Mouse (Mus musculus) skeletal muscle tissue, adult 2 months (tissue): Measurements from ENCODE around the gene Cyp11a1.
A peak's percentile ranks its signal among the peaks of the same experiment; 100 is the strongest.

Experiments used
- DNase-seq: peaks from one replicate; pipeline ENCODE4 v3.0.0-alpha.2; 2012; ENCODE audit warnings: low read depth, low spot score

The Cyp11a1 gene

GRCm38 (mm10) chr9:58044828-58045227, 38.6 kb downstream of the Cyp11a1 start:
- DNase-seq: no peak

DNA sequence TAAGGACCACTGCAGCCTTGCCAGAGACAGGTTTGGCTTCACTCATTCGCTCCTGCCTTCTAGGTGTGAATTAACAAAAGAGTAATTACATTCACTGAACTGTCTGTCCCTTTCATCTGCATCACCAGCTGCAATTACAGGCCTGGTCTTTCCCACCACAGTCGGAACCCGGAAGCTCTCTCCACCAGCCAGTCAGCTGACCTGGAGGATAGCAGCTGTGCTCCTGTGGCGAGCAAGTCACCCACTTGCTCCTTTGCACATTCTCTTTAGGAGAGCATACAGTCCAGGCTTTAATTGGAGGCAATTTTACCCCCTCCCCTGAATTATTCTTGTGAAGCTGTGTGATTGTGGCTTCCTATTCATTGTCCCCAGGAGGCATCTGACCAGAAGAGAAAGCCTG, 39.4 kb downstream of the Cyp11a1 start:
- no peak for DNase-seq

- DNase-seq: no peak
Measured at GRCm38 (mm10) chr9:58047061-58047460, 40.9 kb downstream of the Cyp11a1 start.

DNA sequence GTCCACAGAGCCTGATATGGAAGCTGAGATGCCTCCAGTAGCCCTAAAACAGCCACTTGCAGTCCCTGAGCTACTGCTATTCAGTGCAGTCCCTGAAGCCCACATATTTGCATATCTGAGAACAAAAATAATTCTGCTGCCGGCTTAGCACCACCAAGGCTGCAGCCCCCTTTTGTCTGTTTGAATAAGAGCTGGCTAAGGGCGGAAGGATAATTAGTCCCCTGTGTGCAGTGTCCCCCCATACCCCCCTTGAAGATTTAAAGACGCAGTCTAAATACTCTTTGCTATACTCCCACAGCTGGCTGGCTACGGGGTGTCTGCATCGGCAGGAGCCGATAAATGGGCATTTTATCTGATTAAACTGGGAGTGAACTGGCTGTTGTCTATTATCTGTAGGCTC, 42.4 kb downstream of the Cyp11a1 start:
- no peak for DNase-seq

DNA sequence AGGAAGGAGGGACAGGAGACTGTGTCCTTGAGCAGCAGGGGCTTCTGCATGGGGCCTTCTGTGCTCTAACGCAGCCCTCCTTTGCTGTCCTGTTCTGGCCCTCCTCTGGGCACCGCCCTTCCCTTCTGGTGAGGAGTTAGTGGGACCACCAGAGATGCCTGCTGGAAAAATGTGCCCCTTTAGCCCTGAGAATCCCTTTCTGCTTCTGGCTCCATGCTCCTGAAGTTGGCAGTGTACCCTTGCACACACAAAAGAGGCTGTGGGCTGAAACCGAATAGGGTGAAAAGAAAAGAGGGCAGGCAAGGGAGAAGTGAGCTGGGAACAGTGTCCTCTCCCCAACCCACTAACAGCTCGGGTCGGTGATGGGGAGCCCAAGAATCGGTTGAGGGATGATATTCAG, 43.0 kb downstream of the Cyp11a1 start:
- no peak for DNase-seq

- DNase-seq: no peak
Measured at GRCm38 (mm10) chr9:58049861-58050260, 43.6 kb downstream of the Cyp11a1 start.

- no peak for DNase-seq
Measured at GRCm38 (mm10) chr9:58051937-58052336, 45.7 kb downstream of the Cyp11a1 start.

- DNase-seq: no peak
Measured at GRCm38 (mm10) chr9:58053102-58053501, 46.9 kb downstream of the Cyp11a1 start.

DNA sequence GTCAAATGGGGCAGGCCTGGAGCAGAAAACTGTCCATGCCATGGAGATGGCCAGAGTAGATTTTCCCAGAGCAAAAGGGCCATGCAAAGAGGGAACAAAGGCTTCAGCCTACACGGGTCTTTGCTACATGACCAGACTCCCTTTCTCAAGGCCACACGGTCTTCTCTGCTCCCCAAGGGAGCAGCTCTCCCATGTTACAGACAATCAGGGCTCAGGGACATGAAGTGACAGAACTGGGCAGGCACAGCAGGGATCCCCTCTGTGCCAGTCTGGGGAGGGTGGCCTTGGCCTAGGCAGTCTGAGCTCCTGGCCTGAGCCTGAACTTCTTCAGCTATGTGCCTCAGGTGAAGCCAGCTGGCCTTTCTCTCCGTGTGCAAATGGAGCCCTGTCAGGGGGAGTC, 47.3 kb downstream of the Cyp11a1 start:
- DNase-seq: no peak

DNA sequence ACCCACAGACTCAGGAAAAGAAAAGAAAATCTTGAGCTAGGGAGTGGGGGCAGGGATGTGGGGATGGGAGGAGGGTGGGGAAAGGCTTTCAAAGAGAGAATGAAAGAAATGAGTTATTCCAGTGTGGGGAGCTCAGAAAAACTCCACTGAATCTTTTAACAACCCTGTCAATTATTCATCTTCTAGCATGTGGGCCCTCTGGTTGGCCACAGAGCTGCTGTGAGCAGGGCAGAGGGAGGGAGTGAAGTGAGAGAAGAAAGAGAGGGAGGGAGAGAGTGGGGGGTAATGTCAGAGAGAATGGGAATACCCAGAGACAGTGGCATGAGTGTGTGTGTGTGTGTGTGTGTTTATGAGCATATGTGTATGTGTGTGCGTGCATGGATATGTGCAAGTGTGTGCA, 47.8 kb downstream of the Cyp11a1 start:
- no peak for DNase-seq

DNA sequence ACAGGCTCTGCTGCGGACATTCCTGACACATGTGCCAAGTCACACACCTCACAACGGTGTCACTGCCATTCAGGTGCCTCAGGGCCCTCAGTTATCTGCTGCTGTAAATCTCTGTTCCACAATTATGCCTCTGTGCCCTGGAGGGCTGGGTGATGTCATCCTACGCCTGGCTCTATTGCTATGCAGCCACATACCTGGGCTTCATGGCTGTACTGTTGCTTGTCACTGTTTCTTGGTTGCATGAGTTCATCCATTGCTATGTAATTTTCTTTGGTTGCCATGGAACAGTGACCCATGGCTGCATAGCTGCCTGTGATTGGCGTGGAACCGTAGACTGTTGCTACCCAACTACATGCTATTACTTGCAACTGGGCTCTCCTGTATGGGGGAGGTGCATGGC, 49.5 kb downstream of the Cyp11a1 start:
- no peak for DNase-seq

DNA sequence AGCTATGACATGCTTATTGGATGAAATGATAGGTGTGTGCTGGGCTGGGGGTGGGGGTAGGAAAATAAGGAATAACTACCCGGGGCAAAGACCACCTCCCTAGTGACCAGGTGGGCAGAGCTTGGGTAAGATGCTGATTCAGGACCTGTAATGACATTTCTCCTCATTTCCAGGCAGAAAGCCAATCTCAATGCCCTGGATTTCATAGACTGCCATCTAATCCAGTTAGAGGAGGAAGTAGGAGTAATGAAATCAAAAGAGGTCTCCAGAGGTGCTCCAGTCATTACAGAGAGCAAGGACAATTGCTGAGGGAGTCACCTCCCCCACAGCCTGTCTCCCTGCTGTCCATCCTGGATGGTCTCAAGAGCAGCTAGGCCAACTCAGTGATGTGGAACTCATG, 53.7 kb downstream of the Cyp11a1 start:
- DNase-seq: no peak

- DNase-seq: no peak
Measured at GRCm38 (mm10) chr9:58060677-58061667, 54.8 kb downstream of the Cyp11a1 start.

DNA sequence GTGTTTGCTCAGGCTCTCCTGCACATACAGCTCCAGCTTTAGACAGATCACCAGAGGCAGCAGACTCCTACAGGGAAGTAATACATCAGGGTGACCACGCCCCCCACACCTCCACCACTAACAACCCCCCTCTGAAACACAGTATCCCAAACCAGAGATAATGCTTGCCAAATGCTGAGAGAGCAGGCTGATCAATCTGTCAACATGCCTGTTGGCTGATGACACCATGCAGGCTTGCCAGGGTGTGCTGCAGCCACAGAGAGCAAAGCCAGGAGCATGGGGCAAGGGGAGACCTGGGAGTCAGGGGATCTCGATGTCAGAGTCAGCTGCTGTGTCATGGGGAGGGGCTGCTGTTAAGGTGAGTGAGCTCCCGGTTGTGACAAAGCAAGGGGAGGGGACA, 57.3 kb downstream of the Cyp11a1 start, which contains the start of gene Stra6:
TSS of gene Stra6 (plus strand) at position 258 of the 400 bp plus-strand sequence.
- no peak for DNase-seq

GRCm38 (mm10) chr9:58065532-58065931, 59.3 kb downstream of the Cyp11a1 start:
- DNase-seq: no peak

GRCm38 (mm10) chr9:58065977-58066730, 59.9 kb downstream of the Cyp11a1 start:
- peak; percentile 12 for DNase-seq

GRCm38 (mm10) chr9:58066731-58067095, 60.5 kb downstream of the Cyp11a1 start:
- no peak for DNase-seq

- no peak for DNase-seq
Measured at GRCm38 (mm10) chr9:58067546-58067945, 61.3 kb downstream of the Cyp11a1 start.

DNA sequence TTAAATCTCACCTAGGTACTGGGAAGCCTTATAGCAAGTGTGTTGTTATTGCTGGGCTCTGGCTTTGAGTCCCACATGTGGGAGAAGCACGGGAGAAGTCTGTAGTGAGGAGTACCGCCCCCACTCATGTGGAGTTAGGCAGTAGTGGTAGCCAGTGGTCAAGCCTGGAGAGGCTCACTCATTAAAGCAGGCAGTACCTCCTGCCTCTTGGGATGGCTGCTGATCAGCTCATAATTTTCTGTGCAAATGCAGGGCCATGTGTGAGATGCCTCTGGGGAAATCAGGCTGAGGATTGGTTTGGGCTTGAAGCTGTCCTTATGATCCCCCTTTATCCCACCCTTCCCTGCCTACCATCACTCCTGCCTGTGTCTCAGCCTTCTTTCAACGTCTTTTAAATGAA, 68.3 kb downstream of the Cyp11a1 start:
- no peak for DNase-seq
